Mouse (Mus musculus) C2C12 (cell line): ENCODE measurements around the gene Slc22a27. TPM values are rescaled to one million over a fixed set of nuclear protein-coding genes. Genes with fewer than 3 reads are reported as not detected.
"Not testable (repeated sequence)": the region's sequence is repeated elsewhere in the genome, so short reads cannot be mapped to it uniquely, and the experiment has no call there.

Experiments used
- H3K27me3 ChIP-seq: one replicate; pipeline ENCODE4 v1.6.1; 2011; ENCODE audit not compliant: control insufficient read depth, insufficient read depth, insufficient read length
- H3K36me3 ChIP-seq: one replicate; pipeline ENCODE4 v1.6.1; 2011; ENCODE audit not compliant: control insufficient read depth, insufficient read depth
- H3K4me3 ChIP-seq: one replicate; pipeline ENCODE4 v1.5.1; 2011; ENCODE audit warnings: mild to moderate bottlenecking, control low read depth; ENCODE audit not compliant: poor library complexity, insufficient read depth, severe bottlenecking
- H3K79me2 ChIP-seq: one replicate; pipeline ENCODE4 v1.6.1; 2011; ENCODE audit not compliant: control insufficient read depth, insufficient read depth
- H3K79me3 ChIP-seq: one replicate; pipeline ENCODE4 v1.6.1; 2011; ENCODE audit warnings: low read depth, control low read depth
- H3ac ChIP-seq: one replicate; pipeline ENCODE3; 2011; ENCODE audit warnings: low read depth; ENCODE audit not compliant: control insufficient read depth, insufficient read length
- CEBPB ChIP-seq: IDR thresholded peaks from one replicate; pipeline ENCODE4 v1.6.1; 2011; ENCODE audit warnings: low read depth, mild to moderate bottlenecking, control low read depth, moderate library complexity
- CTCF ChIP-seq: IDR thresholded peaks from one replicate; pipeline ENCODE4 v1.5.1; 2011; ENCODE audit not compliant: control insufficient read depth, insufficient read depth, insufficient read length
- FOSL1 ChIP-seq: IDR thresholded peaks from one replicate; pipeline ENCODE4 v1.8.0; 2011; ENCODE audit warnings: mild to moderate bottlenecking, low read length; ENCODE audit not compliant: poor library complexity, insufficient read depth, severe bottlenecking
- MAX ChIP-seq: IDR thresholded peaks from one replicate; pipeline ENCODE4 v1.6.1; 2011; ENCODE audit warnings: mild to moderate bottlenecking, control low read depth
- MYOD1 ChIP-seq: IDR thresholded peaks from one replicate; pipeline ENCODE4 v1.6.1; 2011; ENCODE audit warnings: low read depth; ENCODE audit not compliant: control insufficient read depth, insufficient read length
- MYOG ChIP-seq: IDR thresholded peaks from one replicate; pipeline ENCODE4 v1.6.1; 2011; ENCODE audit not compliant: control insufficient read depth, insufficient read length; ENCODE audit errors: extremely low read depth
- USF1 ChIP-seq: IDR thresholded peaks from one replicate; pipeline ENCODE4 v1.6.1; 2011; ENCODE audit warnings: low read depth, mild to moderate bottlenecking, control low read depth, moderate library complexity
- long read RNA-seq, 2 experiments: library from polyadenylated mRNA; unstranded; transcript quantifications; one replicate each; pipeline ENCODE4 v2.0.0; 2019 to 2020
- polyA plus RNA-seq: library from polyadenylated mRNA; unstranded; fragments of >200 nt; fragmentation: generic; extraction: Trizol; gene quantifications from one replicate; pipeline ENCODE4 v1.2.1, GENCODE M21; 2012; ENCODE audit warnings: missing spikeins

Slc22a27 gene
- not detected for polyA plus RNA-seq
- long read RNA-seq, experiment 1, result 0 reads
- long read RNA-seq, experiment 2, result 0 reads

GRCm38 (mm10) chr19:7965927-7966326 lies at the start of gene Slc22a27:
Slc22a27 (minus strand) TSS chr19:7966027.
- not testable (repeated sequence) for H3K36me3 ChIP-seq

GRCm38 (mm10) chr19:8011596-8011995 lies 45.8 kb upstream of the Slc22a27 start:
- H3K79me3 ChIP-seq, H3ac ChIP-seq, H3K4me3 ChIP-seq, H3K36me3 ChIP-seq, H3K27me3 ChIP-seq, H3K79me2 ChIP-seq: not testable (repeated sequence)

More at GRCm38 (mm10) chr19:7965927-7966326, at the start of gene Slc22a27:
- not testable (repeated sequence) for H3ac ChIP-seq, H3K27me3 ChIP-seq, H3K4me3 ChIP-seq, H3K79me3 ChIP-seq, H3K79me2 ChIP-seq

- not testable (repeated sequence) for H3K79me2 ChIP-seq, H3K79me3 ChIP-seq, H3K4me3 ChIP-seq, H3ac ChIP-seq, H3K27me3 ChIP-seq, H3K36me3 ChIP-seq
These were observed 43.3 kb upstream of the Slc22a27 start for GRCm38 (mm10) chr19:8009086-8009485.

GRCm38 (mm10) chr19:7968703-7969102 lies 2.9 kb upstream of the Slc22a27 start:
- H3K4me3 ChIP-seq, result no peak overlapping the region
- H3K27me3 ChIP-seq, result no peaks in the 10 kb centered on the region
- no peak overlapping the region for H3ac ChIP-seq
- H3K36me3 ChIP-seq, result no peaks in the 10 kb centered on the region
- no peaks in the 10 kb centered on the region for H3K79me3 ChIP-seq
- TF ChIP-seq USF1, result no peak
- TF ChIP-seq CTCF, result no peak
- TF ChIP-seq CEBPB, result no peak
- TF ChIP-seq MYOD1, result no peak
- no peaks in the 10 kb centered on the region for H3K79me2 ChIP-seq

- not testable (repeated sequence) for H3K27me3 ChIP-seq, H3K79me2 ChIP-seq, H3K36me3 ChIP-seq, H3K79me3 ChIP-seq, H3K4me3 ChIP-seq, H3ac ChIP-seq
These were observed 723 bp upstream of the Slc22a27 start for GRCm38 (mm10) chr19:7966550-7966949.

GRCm38 (mm10) chr19:7939391-7939790 lies 26.4 kb downstream of the Slc22a27 start:
- not testable (repeated sequence) for H3K4me3 ChIP-seq, H3K79me2 ChIP-seq, H3K27me3 ChIP-seq, H3K79me3 ChIP-seq, H3ac ChIP-seq, H3K36me3 ChIP-seq

GRCm38 (mm10) chr19:7876626-7877025 lies 89.2 kb downstream of the Slc22a27 start:
- Histone ChIP-seq H3K79me2 (no peaks in the 10 kb centered on the region), H3K79me3 (no peaks in the 10 kb centered on the region), H3K36me3 (no peaks in the 10 kb centered on the region), H3K27me3 (no peaks in the 10 kb centered on the region), H3K4me3 (no peak overlapping the region), H3ac (no peak overlapping the region)
- TF ChIP-seq CTCF (no peak), USF1 (no peak), FOSL1 (no peak), MYOG (no peak), MYOD1 (no peak), MAX (no peak), CEBPB (no peak)

GRCm38 (mm10) chr19:7829851-7830250 lies 136.0 kb downstream of the Slc22a27 start:
- no peak for TF ChIP-seq USF1
- no peak for TF ChIP-seq MYOG
- no peak for TF ChIP-seq MAX
- TF ChIP-seq CTCF, result no peak

More at GRCm38 (mm10) chr19:7829851-7830250, 136.0 kb downstream of the Slc22a27 start:
- Histone ChIP-seq H3ac (no peak overlapping the region), H3K79me3 (no peaks in the 10 kb centered on the region), H3K27me3 (no peaks in the 10 kb centered on the region), H3K4me3 (no peak overlapping the region), H3K36me3 (no peaks in the 10 kb centered on the region), H3K79me2 (no peaks in the 10 kb centered on the region)
